Mouse (Mus musculus) stomach, postnatal 0 days (tissue): ENCODE measurements around the gene Grwd1. TPM values are rescaled to one million over a fixed set of nuclear protein-coding genes. Genes with fewer than 3 reads are reported as not detected.

ENCODE experiments used
- ATAC-seq: fragments of 200-750 bp; cut with Nextera tagmentation; 2 replicates; pipeline ENCODE4 v1.8.0; 2017; ENCODE audit not compliant: low FRiP score, low TSS enrichment
- DNase-seq: peaks from one replicate; pipeline ENCODE4 v3.0.0-alpha.2; 2016; ENCODE audit warnings: low spot score
- H3K27ac ChIP-seq: fragments of 300-500 bp; sonication (generic); replicated peaks from 2 replicates; pipeline ENCODE4 v1.5.1; 2014; ENCODE audit warnings: mild to moderate bottlenecking, control low read depth
- H3K27me3 ChIP-seq: fragments of 300-500 bp; sonication (generic); 2 replicates; pipeline ENCODE4 v1.6.1; 2014; ENCODE audit warnings: low read length; ENCODE audit not compliant: control insufficient read depth, insufficient read depth
- H3K36me3 ChIP-seq: fragments of 300-500 bp; sonication (generic); 2 replicates; pipeline ENCODE4 v1.6.1; 2014; ENCODE audit warnings: low read length, mixed read lengths; ENCODE audit not compliant: control insufficient read depth, insufficient read depth
- H3K4me1 ChIP-seq: fragments of 300-500 bp; sonication (generic); replicated peaks from 2 replicates; pipeline ENCODE4 v1.6.1; 2014; ENCODE audit warnings: antibody characterized with exemption; ENCODE audit not compliant: control insufficient read depth, insufficient read depth
- H3K4me2 ChIP-seq: fragments of 300-500 bp; sonication (generic); replicated peaks from 2 replicates; pipeline ENCODE4 v1.6.1; 2014; ENCODE audit warnings: low read depth, mild to moderate bottlenecking, control low read depth, moderate library complexity
- H3K4me3 ChIP-seq: fragments of 300-500 bp; sonication (generic); 2 replicates; pipeline ENCODE4 v1.5.1; 2014; ENCODE audit warnings: low read depth, low read length, control low read depth
- H3K9ac ChIP-seq: fragments of 300-500 bp; sonication (generic); 2 replicates; pipeline ENCODE4 v1.6.1; 2014; ENCODE audit warnings: mild to moderate bottlenecking, low read length, control low read depth, mixed read lengths
- H3K9me3 ChIP-seq: fragments of 300-500 bp; sonication (generic); 2 replicates; pipeline ENCODE4 v1.6.1; 2016; ENCODE audit warnings: low read length; ENCODE audit not compliant: control insufficient read depth
- CTCF ChIP-seq: IDR thresholded peaks from 2 replicates; pipeline ENCODE4 v1.5.1; 2016; ENCODE audit warnings: antibody characterized with exemption, low read depth, mild to moderate bottlenecking, moderate library complexity
- EP300 ChIP-seq: optimal IDR thresholded peaks from 2 replicates; pipeline ENCODE3; 2016; ENCODE audit warnings: antibody characterized with exemption
- WGBS: fragments of 180-500 bp; shearing (Covaris S2); extraction: QIAGEN DNeasy Blood & Tissue Kit; methylation state at CpG from one replicate; pipeline ENCODE4 v1.1.7; 2014; 5-methylcytosine and 5-hydroxymethylcytosine counted together
- polyA plus RNA-seq: library from polyadenylated mRNA; unstranded; fragments of >200 nt; fragmentation: Nextera tagmentation; extraction: Ambion mirVana; gene quantifications from 2 replicates; pipeline ENCODE4 v1.2.1, GENCODE M21; 2015

Grwd1 gene
- polyA plus RNA-seq, 1 experiment from 2014 or later: 25.6 TPM

DNA sequence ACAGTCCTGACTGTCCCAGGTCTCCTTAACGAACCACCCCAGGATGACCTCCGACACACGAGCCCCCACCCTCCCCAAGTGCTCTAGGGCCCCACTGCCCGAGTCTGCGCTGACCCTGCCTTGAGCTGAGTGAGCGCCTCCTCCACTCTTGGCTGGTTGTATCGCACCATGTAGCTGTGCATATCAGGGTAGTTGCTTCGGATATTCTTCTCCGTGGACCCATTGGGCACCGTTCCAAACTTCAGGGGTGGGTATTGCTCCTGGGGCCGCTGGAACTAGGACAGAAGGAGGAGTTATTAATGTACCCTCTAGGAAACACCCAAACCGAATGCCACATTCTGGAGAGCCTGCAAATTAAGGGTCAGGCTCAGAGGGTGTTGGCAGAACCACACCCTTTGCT is 22.3 kb upstream of the Grwd1 start:
- H3K4me3 ChIP-seq: no peak overlapping the region
- 80% methylated on average over 12 of the region's 12 CpGs for WGBS
- no peaks in the 10 kb centered on the region for H3K27me3 ChIP-seq
- H3K36me3 ChIP-seq: no peaks in the 10 kb centered on the region
- ATAC-seq: no peak
- TF ChIP-seq EP300 (no peak), CTCF (no peak)
- peaks cover 3% of the 10 kb centered on the region; the same call in 1 of the 2 replicates for H3K4me1 ChIP-seq
- DNase-seq: no peak
- H3K27ac ChIP-seq: no peak overlapping the region
- H3K9ac ChIP-seq: no peak overlapping the region
- H3K4me2 ChIP-seq: no peak overlapping the region
- H3K9me3 ChIP-seq: no peaks in the 10 kb centered on the region

DNA sequence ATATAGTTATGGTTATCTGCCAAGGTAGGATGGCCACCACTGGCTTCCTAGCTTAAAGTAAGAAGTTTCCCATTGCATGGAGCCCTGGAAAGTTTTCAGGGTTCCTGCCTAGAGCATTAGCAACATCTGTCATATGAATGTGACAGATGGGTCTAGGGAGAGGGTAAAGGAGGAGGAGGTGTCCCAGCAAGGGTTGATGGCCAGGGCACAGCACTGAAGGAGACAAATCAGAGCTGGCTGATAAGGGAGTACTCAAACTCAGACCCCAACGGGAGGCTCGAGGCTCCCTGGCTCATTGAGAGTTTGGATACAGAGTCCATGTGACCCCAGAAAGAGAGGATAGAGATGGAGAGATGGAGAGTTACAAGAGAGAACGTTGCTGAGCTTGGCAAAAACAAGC is 19.9 kb upstream of the Grwd1 start:
- no peak for TF ChIP-seq CTCF
- Histone ChIP-seq H3K9ac (no peak overlapping the region), H3K36me3 (no peaks in the 10 kb centered on the region), H3K4me1 (no peaks in the 10 kb centered on the region), H3K9me3 (no peaks in the 10 kb centered on the region), H3K4me3 (no peak overlapping the region), H3K27ac (no peak overlapping the region), H3K4me2 (no peak overlapping the region), H3K27me3 (no peaks in the 10 kb centered on the region)
- 76% methylated on average over 3 of the region's 3 CpGs for WGBS
- no peak for ATAC-seq
- DNase-seq: no peak

DNA sequence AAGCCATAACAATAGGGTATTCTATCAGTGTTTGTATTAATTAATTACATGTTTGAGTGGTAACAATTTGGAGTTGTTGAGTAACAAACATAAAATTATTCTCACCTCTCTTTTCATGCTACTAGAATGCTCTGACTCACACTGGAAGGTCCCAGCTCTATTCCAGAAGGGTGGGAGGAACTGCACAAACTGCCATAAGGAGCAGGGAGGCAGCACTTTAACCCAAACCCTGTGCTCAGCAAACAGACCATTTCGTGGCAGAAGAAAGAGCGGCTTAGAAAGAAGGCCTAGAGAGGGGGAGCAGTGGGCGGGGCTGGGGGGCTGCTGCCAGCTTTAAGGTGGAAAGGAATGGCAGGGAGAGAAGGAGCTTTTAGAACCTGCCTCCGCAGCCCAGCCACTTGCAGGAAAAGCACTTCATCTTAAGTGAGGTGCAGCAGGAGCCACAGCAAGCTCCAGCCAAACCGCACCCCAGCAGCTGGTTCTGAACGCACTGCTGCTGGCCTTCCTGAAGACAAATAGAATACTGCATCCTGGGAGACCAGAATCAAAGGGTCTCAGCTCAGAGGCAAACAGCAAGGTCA is 17.8 kb upstream of the Grwd1 start:
- TF ChIP-seq EP300: no peak
- no peak for TF ChIP-seq CTCF
- Histone ChIP-seq H3K36me3 (no peaks in the 10 kb centered on the region), H3K4me1 (no peaks in the 10 kb centered on the region), H3K9me3 (no peaks in the 10 kb centered on the region), H3K27me3 (no peaks in the 10 kb centered on the region), H3K9ac (no peak overlapping the region), H3K27ac (no peak overlapping the region), H3K4me2 (no peak overlapping the region), H3K4me3 (no peak overlapping the region)
- DNase-seq (no peak), ATAC-seq (no peak)
- 13% methylated on average over 6 of the region's 6 CpGs for WGBS

DNA sequence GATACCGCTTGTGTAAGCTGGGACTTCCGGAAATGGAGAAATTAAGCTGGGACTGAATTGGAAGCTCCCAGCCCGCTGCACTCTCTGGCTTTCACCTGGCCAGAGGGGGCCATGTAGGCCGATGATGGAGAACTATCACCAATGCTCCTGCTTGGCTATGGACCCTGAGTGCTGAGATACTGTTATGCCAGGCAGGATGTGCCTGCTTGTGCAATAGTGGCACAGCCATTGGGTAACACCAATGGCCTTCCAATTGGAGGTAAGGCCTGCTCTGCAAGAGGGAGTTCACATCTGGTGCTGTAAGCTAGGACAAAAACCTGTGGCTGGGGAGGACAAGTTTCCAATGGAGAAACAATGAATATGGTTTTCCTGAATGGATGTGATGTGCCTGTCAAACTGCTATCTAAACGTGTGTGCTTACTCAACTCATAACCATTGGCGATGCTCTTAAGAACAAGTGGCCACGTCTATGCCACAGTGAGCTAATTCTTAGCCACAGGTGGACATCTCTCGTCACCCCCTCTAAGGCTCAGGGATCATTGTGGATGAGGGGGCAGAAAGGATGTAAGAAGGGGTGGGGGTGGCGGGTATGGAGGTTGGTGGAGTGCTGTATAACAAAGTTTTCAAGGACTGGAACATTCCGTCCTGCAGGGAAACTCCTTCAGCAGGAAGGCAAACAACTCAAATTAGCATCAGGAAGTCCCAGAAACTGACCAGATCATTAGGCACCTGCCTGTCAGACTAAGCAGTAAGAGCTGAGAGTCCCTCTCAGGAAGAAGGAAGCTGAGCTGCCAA is 12.4 kb upstream of the Grwd1 start:
- H3K4me2 ChIP-seq: no peak overlapping the region
- no peak for DNase-seq
- WGBS: 88% methylated on average over 10 of the region's 10 CpGs

DNA sequence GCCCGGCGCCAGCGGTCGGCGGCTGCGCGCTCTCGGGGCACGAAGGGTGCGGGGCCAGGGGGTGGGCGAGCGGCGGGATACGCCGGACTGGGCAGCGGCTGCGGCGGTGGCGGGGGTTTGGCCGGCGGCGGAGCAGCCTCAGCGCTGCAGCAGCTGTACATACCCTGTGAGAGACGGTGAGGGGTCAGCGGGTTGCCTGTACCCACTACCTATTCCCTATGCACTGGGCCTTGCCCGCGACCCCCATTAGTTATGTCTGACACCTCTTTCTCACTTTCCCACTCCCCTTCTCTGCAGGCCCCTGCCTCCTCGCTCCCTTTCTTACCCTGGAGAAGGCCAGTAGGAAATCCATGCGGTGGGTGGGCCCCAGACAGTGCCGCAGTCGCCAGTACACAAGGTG is 3.2 kb upstream of the Grwd1 start:
- Histone ChIP-seq H3K4me1 (peaks cover 5% of the 10 kb centered on the region), H3K36me3 (no peaks in the 10 kb centered on the region), H3K9ac (peak overlapping the region; percentile 32), H3K4me3 (peak overlapping the region; percentile 44), H3K9me3 (no peaks in the 10 kb centered on the region), H3K27me3 (peaks cover 9% of the 10 kb centered on the region), H3K4me2 (peak overlapping the region; percentile 55), H3K27ac (no peak overlapping the region)
- DNase-seq: no peak
- ATAC-seq: no peak
- TF ChIP-seq CTCF (no peak), EP300 (no peak)
- WGBS: 6% methylated on average over 20 of the region's 31 CpGs

More for the DNA sequence above, 12.4 kb upstream of the Grwd1 start:
- Histone ChIP-seq H3K4me3 (no peak overlapping the region), H3K9me3 (no peaks in the 10 kb centered on the region), H3K27me3 (no peaks in the 10 kb centered on the region), H3K4me1 (no peaks in the 10 kb centered on the region), H3K9ac (no peak overlapping the region), H3K36me3 (no peaks in the 10 kb centered on the region), H3K27ac (no peak overlapping the region)
- no peak for ATAC-seq
- TF ChIP-seq EP300 (no peak), CTCF (no peak)

DNA sequence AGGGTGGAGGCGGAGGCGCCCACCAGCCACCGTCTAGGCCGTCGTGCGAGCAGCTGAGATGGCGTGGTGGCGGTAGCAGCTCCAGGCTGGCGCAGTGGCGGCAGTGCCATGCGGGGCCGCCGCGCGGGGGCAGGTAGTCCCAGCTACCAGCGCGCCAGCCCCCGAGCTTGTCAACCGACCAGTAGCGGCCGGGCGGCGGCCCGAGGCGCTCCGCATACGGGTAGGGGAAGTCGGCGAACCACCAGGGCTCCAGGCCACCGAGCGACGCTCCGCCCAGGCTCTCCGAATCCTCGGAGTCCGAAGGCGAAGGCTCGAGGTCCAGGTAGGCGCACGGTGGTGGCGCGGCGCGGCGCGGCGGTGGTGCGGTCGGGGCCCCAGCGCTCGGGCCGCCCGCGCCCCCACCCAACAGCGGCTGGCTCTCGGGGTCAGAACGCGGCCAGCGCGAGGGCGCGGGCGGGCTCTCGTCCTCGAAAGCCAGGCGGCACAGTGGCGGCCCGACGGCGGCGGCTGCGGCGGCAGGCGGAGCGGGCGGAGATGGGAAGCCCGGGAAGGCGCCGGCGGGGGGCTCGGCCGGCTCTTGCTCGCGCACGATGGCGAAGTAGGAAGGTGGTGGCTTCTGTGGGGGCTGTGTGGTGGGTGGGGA is 2.5 kb upstream of the Grwd1 start:
- peak; percentile 17; the same call in 1 of the 2 replicates for ATAC-seq
- WGBS: under 1% methylated on average over 46 of the region's 86 CpGs
- Histone ChIP-seq H3K9ac (peak overlapping the region; percentile 32), H3K4me3 (peak overlapping the region; percentile 44), H3K27me3 (peaks cover 9% of the 10 kb centered on the region), H3K4me2 (peak overlapping the region; percentile 55), H3K9me3 (no peaks in the 10 kb centered on the region), H3K36me3 (no peaks in the 10 kb centered on the region), H3K27ac (no peak overlapping the region), H3K4me1 (peaks cover 5% of the 10 kb centered on the region)
- TF ChIP-seq EP300: no peak
- peak; percentile 48 for DNase-seq
